Mouse (Mus musculus) CD4-positive helper T cell, adult 2 months (primary cell): ENCODE data around the gene Cadps.

Experiments
- DNase-seq: peaks from one replicate; pipeline ENCODE4 v3.0.0-alpha.2; 2012; ENCODE audit warnings: low read depth, missing footprints, low spot score

The Cadps gene

GRCm38 (mm10) chr14:12507018-12507417, 315.9 kb downstream of the Cadps start:
- no peak for DNase-seq

- no peak for DNase-seq
These were observed 318.5 kb downstream of the Cadps start for GRCm38 (mm10) chr14:12504191-12504947.

- DNase-seq = no peak
These were observed 360.7 kb downstream of the Cadps start for GRCm38 (mm10) chr14:12462206-12462605.

GRCm38 (mm10) chr14:12459700-12460099, 363.2 kb downstream of the Cadps start:
- no peak for DNase-seq

GRCm38 (mm10) chr14:12455064-12455591, 367.8 kb downstream of the Cadps start:
- no peak for DNase-seq

GRCm38 (mm10) chr14:12450807-12451206, 372.1 kb downstream of the Cadps start:
- DNase-seq = no peak

GRCm38 (mm10) chr14:12448883-12449282, 374.0 kb downstream of the Cadps start:
- DNase-seq = no peak

GRCm38 (mm10) chr14:12441019-12441418, 381.9 kb downstream of the Cadps start:
- no peak for DNase-seq

GRCm38 (mm10) chr14:12437976-12438375, 384.9 kb downstream of the Cadps start:
- no peak for DNase-seq

- no peak for DNase-seq
These were observed 385.5 kb downstream of the Cadps start for GRCm38 (mm10) chr14:12437422-12437821.

- DNase-seq = no peak
These were observed 385.9 kb downstream of the Cadps start for GRCm38 (mm10) chr14:12436903-12437368.

GRCm38 (mm10) chr14:12428021-12428654, 394.7 kb downstream of the Cadps start:
- DNase-seq = no peak

GRCm38 (mm10) chr14:12425311-12425710, 397.6 kb downstream of the Cadps start:
- no peak for DNase-seq

- DNase-seq = no peak
These were observed 412.6 kb downstream of the Cadps start for GRCm38 (mm10) chr14:12410276-12410675.

GRCm38 (mm10) chr14:12409811-12410210, 413.1 kb downstream of the Cadps start:
- DNase-seq = no peak

GRCm38 (mm10) chr14:12406588-12406987, 416.3 kb downstream of the Cadps start:
- no peak for DNase-seq

GRCm38 (mm10) chr14:12405201-12405600, 417.7 kb downstream of the Cadps start:
- no peak for DNase-seq

- no peak for DNase-seq
These were observed 418.2 kb downstream of the Cadps start for GRCm38 (mm10) chr14:12404724-12405123.

- no peak for DNase-seq
These were observed 418.8 kb downstream of the Cadps start for GRCm38 (mm10) chr14:12404052-12404451.

GRCm38 (mm10) chr14:12400116-12400515, 422.8 kb downstream of the Cadps start:
- no peak for DNase-seq

GRCm38 (mm10) chr14:12397561-12397960, 425.3 kb downstream of the Cadps start:
- no peak for DNase-seq

- no peak for DNase-seq
These were observed 428.6 kb downstream of the Cadps start for GRCm38 (mm10) chr14:12394318-12394717.
